Mouse (Mus musculus): Measurements from ENCODE around the gene Nme3.

DNA sequence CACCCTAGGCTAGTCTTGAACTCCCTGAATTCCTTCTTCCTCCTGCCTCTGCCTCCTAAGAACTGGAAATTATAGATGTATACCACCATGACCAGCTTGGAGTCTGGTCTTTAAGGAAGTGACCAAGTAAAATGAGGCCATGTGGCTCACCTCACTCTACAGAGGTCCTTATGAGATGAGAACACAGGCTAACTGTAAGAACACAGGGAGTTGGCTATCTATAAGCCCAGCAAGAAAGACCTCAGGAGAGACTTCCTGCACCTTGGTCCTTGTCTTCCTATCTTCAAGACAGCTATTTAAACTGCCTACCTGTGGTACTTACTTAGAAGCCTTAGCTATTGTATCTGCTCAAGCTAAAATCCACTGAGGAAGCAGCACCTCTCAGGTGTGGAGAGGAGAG, 17.7 kb downstream of the Nme3 start:
- TF ChIP-seq CTCF (IDR thresholded peaks at IDR 0.05; ENCODE audit: low read depth, low read length), result no peak
- no peak for TF ChIP-seq EP300 (IDR thresholded peaks at IDR 0.05; ENCODE audit: insufficient read depth, low read depth, low read length)
- no peak for TF ChIP-seq POLR2A (IDR thresholded peaks at IDR 0.05; ENCODE audit: insufficient read depth, low read length)
